19 mouse cellular contexts compared by ENCODE assay signal in genomic region chr3:146049951-146050350, GRCm38 (mm10). TPM values are rescaled to one million over a fixed set of nuclear protein-coding genes. Genes with fewer than 3 reads are reported as not detected.
"Had no signal": no experiment of that assay in that cellular context is flagged by ENCODE, and none has a peak within 500 bp of the region (broad histone marks: within the 10 kb centered on the region; RNA-seq: fewer than 3 reads in every experiment).

No protein-coding gene starts in this region.

- H3K36me3 ChIP-seq: limb, embryonic 10.5 days; limb, embryonic 13.5 days; liver, embryonic 12.5 days; liver, embryonic 15.5 days had no signal

- H3K4me3 ChIP-seq: layer of hippocampus, adult 2 months; limb, embryonic 10.5 days; limb, embryonic 13.5 days; liver, embryonic 12.5 days; liver, embryonic 15.5 days had no signal

- H3K9ac ChIP-seq: limb, embryonic 13.5 days; liver, embryonic 12.5 days; liver, embryonic 15.5 days had no signal

- H3K9me3 ChIP-seq: limb, embryonic 10.5 days; limb, embryonic 13.5 days; liver, embryonic 12.5 days; liver, embryonic 15.5 days had no signal

- ATAC-seq: hindbrain, postnatal 0 days; liver, embryonic 12.5 days had no signal

- H3K4me2 ChIP-seq: limb, embryonic 13.5 days; liver, embryonic 12.5 days; liver, embryonic 15.5 days; midbrain, embryonic 11.5 days had no signal

- H3K4me1 ChIP-seq: liver, embryonic 15.5 days had no signal

- H3K27me3 ChIP-seq: liver, embryonic 15.5 days had no signal

- DNase-seq: layer of hippocampus, adult 9-11 months; liver; lung, adult 2 months; lung, postnatal 14 days; lung, postnatal 4 days; midbrain, embryonic 14.5 days; thymus, adult 18-20 months; thymus, postnatal 36 days had no signal

- H3K27ac ChIP-seq: hindbrain, postnatal 0 days; layer of hippocampus, adult 2 months; limb, embryonic 10.5 days; limb, embryonic 13.5 days; liver, embryonic 12.5 days; liver, embryonic 15.5 days had no signal

RNA-seq across cellular contexts. Expression of gene Wdr63, which starts 58.0 kb away (rescaled TPM):
- polyA plus RNA-seq: intestine, embryonic 14.5 days; limb, embryonic 10.5 days; liver, embryonic 15.5 days; midbrain, embryonic 11.5 days; neural tube, embryonic 11.5 days; small intestine, adult 2 months; spleen, adult 2 months had no signal
